Mouse (Mus musculus) layer of hippocampus, postnatal 25 days (tissue): ENCODE measurements around the gene Dnajb12. TPM values are rescaled to one million over a fixed set of nuclear protein-coding genes. Genes with fewer than 3 reads are reported as not detected.
"Not testable (repeated sequence)": the region's sequence is repeated elsewhere in the genome, so short reads cannot be mapped to it uniquely, and the experiment has no call there.

ENCODE experiments used
- DNase-seq, 2 experiments: peaks; one replicate each; pipeline ENCODE4 v3.0.0; 2022; ENCODE audit warnings: mixed read lengths in 2 of 2, low spot score in 1 of 2; ENCODE audit errors: extremely low spot score in 1 of 2
- total RNA-seq, 2 experiments: library from RNA; stranded (reverse); gene quantifications; 2 replicates each; pipeline ENCODE4 v1.2.3; 2021

The Dnajb12 gene
- total RNA-seq, 2 experiments from 2014 or later, result 53.3 to 54.0 TPM

DNA sequence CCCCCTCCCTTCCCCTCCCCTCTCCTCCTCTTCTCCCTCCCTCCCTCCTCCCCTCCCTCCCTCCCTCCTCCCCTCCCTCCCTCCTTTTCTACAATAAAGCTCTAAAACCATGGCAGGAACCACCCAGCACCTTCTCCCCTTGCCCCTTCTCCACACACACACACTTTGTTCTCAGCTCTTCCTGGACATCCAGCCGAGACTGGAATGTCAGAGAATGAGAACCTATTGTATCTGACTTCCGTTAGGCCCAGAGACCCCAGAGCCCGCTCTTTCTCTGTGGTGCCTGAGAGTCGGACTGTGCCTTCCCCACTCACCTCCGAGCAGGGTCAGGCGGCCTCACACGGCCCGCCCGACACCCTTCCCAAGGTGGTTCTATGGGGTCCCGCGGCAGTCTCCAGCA lies 11.1 kb upstream of the Dnajb12 start:
- DNase-seq, result no peak

DNA sequence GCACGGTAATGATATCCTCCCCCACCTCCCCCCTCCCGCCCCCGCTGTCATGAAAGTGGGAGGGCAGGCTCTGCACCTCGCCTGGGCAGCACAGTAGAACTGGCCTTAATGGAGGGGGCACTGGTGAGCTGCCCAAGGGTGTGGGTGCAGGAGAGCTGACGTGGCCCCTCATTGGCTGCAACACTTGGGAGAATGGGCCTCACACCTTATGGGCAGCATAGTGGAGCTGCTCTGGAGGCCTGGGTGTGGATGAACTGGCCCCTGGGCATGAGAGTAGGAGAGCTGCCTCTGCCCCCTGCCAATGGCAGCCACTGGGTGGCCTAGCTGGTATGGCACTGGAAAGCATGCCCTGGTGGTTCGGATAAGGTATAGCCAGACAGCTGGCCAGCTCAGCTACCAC lies 9.3 kb upstream of the Dnajb12 start:
- no peak for DNase-seq

DNA sequence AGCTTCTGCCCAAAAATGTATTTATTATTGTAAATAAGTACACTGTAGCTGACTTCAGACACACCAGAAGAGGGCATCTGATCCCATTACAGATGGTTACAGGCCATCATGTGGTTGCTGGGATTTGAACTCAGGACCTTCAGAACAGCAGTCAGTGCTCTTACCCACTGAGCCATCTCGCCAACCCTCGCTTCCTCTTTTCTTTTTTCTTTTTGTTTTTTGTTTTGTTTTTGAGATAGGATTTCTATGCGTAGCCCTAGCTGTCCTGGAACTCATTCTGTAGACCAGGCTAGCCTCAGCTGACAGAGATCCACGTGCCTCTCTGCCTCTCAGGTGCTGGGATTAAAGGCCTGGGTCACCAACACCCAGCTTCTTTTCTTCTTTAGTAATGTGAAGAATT lies 6.7 kb upstream of the Dnajb12 start:
- DNase-seq, result not testable (repeated sequence)

DNA sequence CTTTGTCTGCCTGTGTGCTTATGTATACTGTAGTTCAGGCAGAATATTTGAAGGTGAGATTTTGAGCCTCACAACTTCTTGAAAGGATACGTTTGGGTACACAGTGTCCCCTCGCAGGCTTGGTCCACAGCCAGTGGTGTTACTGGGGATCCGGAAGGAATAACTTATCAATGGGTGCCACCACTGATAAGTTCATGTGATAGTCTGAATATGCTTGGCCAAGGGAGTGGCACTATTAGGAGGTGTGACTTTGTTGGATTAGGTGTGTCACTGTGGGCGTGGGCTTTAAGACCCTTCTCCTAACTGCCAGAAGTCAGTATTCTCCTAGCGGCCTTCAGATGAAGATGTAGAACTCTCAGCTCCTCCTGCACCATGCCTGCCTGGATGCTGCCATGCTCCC lies 6.2 kb upstream of the Dnajb12 start:
- DNase-seq, result no peak

DNA sequence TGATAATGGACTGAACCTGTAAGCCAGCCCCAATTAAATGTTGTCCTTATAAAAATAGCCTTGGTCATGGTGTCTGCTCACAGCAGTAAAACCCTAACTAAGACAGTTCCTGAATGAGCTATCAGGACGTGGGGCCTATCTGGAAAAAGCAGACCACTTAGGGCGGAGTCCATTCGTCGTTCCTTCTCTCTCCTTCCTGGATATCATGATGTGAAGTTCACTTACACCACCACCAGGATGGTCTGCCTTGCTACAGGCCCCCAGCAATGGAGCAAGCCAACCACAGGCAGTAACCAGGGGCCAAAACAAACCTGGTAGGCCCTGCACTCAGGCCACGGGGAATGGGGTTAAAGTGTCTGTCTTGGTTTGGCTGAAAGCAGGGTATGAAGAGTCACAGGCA lies 5.7 kb upstream of the Dnajb12 start:
- no peak for DNase-seq

DNA sequence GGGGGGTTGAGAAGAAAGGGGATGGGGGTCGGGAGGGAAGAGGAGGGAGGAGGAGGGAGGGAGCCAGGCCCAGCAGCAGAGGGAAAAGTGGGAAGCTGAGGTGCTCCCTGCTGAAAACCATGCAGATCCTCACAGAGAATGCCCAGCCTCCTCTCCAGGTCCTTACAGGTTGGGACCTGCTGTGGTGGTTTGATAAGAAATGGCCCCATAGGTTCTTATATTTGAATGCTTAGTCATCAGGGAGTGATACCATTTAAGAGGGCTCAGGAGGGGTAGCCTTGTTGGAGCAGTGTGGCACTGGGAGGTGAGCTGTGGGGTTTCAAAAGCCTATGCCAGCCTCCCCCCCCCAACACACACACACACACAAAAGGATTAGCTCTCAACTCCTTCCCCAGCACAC lies 4.0 kb upstream of the Dnajb12 start:
- no peak for DNase-seq

DNA sequence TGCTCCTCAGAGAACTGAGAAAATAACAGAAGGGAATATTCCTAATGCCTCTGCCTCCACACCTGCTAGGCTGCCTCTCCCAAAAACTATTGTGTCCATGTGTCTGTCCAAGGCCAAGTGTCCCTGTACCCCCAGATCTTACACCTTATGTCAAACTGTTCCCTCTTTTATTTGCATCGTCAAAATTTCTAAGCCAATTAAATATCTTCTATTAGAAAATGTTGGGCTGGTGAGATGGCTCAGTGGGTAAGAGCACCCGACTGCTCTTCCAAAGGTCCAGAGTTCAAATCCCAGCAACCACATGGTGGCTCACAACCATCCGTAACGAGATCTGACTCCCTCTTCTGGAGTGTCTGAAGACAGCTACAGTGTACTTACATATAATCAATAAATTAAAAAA lies 2.7 kb upstream of the Dnajb12 start:
- DNase-seq, result not testable (repeated sequence)

DNA sequence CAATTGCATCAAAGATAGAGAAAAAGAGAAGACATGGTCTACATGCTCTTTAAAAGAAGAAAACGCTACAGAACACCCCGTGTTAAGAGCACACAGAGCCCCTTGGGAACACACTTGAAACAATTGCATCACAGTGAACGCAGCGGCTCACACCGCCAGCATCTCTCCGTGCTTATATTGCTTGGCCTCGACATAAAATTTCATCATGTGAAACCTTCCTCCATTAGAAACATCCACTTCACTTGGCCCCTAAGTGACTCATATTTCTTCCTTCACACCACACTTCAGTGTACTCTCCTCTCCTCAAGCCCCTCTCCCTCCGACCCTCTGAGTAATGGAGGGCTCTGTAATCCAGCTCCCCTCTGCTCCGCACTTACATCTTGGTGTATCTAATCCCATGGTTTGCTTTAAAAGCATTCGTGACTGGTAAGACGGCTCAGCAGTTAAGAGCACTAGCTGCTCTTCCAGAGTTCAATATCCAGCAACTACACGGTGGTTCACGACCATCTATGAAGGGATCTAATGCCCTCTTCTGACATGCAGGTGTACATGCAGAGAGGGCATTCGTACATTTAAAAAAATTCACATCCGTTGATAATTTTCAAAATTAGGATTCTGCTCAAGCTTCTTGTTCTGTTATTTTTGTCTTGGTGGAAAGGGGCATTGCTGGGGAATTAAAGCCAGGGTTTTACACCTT lies 1.8 kb upstream of the Dnajb12 start:
- no peak for DNase-seq

DNA sequence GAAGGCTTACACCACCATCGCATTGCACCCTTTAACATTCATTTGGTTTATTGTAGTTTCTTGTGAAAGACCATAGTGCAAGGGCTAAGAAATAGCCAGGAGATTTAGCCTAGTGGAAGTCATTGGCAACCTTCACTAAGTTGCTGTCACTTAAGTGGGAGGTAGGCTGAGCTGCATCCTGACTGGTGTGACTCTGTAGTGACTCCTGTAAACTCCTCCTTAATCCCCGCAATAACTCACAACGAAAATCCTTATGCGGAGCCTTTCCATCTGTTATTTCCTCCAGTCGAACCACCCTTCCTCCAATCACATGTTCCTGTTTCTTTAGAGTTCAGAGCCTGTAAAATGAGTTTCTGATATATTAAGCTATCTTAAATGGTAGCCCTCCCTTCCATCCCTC lies 533 bp upstream of the Dnajb12 start:
- DNase-seq, result no peak

DNA sequence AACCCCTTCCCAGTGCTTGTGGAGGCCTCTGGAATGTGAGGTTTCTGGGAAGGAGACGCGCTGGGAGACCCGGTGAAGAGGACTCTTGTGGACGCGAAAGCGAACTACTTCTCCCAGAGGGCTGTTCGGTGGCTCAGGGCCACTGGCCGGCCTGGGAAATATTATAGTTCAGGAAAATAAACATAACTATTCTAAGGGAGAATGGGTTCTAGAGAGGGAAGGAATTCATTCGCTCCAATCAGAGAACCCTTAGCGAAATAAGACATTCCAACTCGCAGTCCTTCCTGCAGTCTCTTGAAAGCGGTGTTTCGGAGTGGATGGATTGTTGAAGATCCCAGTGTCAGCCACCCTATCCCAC lies 652 bp downstream of the Dnajb12 start:
- DNase-seq, result no peak

DNA sequence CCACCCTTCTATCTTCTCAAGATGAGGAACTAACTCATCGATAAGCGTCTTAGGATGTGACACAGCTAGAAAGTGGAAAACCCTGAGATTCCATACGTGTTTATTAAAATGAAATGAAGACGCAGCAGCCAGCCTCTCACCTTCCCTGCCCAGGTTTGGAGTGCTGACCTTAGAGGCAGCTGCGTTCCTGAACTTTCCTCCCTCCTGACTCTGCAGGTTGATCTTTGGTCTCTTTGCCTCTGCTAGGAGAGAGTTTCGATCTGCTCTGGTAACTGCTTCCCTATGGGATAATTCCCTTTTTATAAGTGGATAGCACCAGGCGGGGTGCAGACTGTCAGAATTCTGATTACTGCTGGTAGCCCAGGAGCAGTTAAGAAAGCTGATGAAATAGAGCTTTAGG lies 1.5 kb downstream of the Dnajb12 start:
- DNase-seq, result no peak

DNA sequence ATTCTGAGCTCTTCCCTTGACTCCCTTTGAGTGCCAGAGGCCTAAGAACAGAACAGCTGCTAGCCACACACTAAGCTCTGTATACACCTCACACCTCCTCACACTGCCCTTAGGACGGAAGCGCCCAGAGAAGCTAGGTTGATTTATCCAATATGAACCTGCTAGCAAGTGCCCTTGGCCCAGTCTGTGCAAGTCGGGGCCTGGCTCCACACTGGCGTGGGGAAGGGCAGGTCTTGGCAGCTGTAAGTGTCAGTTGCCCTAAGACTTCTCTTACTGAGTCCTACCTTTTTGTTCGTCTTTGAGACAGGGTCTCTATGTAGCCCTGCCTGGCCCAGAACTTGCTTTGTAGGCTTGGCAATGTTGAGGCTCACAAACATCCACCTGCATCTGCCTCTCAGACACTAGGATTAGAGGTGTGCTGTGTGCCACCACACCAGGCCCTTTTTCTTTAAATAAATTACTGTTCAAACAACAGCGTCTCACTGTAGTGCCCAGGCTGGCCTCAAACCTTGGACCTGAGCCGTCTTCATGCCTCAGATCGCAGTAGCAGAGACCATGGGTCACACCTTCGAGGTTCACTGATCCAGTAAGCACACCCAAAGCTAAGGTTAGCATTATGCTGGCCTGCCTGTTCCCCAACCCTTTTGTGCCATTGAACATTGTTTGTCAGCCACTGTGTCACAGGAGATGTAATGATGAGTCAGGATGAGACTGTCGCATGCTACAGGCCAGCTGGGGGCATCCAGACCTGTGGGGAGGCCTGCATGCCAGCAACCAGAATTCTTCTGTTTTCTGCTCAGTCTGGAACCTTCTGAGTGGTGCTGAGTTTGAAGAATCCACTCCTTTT lies 5.2 kb downstream of the Dnajb12 start:
- no peak for DNase-seq

DNA sequence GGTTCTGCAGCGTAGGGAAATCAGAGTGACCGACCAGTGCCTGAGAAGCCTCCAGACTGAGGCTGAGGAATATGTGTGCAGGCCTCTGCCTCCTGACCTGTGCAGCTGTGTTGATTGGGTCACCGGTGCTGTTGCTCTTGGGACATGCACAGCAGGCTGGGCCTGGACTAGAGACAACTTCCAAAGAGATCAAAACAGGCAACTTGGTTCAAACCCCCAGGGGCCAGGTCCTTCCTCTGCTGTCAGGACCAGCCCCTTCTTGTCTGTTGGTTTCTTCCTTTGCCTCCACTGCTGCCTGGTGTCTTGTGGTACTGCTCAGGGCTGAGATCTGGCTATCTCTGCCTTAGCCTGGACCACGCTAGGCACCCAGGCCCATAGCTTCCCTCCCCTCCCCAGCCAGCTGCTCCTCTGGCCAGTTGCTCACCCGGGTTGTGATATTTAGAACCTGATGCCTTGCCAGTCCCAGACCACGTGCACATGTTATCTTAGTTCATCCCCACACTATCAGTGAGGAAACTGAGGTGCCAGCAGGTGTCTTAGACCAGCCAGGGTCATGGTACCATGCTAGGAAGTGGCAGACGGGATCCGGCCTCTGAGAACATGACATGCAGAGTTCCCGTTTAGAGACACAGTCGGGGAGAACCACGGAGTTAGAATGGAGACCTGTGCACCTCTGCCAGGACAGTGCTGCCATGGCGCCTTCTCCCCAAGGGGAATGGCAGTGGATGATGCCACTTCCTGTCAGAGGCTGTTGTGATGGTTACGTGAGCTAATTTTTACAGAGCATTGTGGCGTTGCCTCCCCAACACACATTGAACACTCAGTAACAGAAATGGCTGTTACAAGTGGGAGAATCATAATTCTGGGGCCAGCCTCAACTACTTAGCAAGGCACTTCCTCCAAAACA lies 6.1 kb downstream of the Dnajb12 start:
- no peak for DNase-seq

DNA sequence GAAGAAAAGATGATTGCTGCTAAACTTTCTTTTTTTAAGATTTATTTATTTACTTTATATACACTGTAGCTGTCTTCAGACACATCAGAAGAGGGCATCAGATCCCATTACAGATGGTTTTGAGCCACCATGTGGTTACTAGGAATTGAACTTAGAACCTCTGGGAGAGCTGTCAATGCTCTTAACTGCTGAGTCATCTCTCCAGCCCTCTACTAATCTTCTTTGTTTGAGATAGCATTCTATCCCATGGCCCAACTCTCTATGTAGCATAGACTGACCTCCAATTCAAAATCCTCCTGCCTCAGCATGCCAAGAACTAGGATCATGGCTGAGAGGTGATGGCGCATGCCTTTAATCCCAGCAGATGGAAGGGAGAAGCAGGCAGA lies 6.7 kb downstream of the Dnajb12 start:
- DNase-seq, result no peak

DNA sequence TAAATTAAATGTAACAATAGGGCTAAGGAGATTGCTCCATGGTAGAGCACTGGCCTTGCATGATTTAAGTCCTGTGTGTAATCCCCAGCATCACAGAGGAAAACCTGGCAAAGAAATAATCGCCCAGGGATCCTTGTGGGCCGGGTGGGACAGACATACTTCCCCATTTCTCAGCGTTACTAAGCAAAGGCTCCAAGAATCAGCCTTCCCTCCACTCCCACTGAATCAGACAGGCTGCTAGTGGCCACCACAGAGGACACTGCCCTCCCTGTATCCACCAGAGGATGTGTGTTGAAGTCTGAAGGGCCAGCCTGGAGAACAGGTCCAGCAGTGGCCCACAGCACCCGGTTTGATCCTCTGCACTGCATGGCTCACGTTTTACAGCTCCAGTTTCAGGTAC lies 8.1 kb downstream of the Dnajb12 start:
- DNase-seq, result no peak

DNA sequence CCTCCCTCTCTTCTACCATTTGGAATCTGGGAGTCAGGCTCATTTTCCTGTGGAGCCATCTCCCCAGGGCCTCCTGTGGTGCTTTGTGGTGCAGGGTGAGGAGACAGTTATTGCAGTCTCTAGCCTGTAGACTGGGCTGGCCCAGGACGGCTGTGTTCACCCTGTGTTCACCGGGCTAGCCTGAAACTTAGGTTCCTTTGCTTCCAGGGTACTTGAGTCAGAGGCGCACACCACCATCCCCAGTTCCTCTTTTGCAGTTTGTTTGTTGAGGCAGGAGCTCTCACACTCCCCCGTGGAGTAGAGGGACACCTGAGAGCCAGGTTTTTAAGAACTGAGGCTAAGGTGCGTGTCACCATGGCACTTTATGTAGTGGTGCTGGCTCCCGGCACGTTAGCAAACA lies 10.0 kb downstream of the Dnajb12 start:
- DNase-seq, result no peak

DNA sequence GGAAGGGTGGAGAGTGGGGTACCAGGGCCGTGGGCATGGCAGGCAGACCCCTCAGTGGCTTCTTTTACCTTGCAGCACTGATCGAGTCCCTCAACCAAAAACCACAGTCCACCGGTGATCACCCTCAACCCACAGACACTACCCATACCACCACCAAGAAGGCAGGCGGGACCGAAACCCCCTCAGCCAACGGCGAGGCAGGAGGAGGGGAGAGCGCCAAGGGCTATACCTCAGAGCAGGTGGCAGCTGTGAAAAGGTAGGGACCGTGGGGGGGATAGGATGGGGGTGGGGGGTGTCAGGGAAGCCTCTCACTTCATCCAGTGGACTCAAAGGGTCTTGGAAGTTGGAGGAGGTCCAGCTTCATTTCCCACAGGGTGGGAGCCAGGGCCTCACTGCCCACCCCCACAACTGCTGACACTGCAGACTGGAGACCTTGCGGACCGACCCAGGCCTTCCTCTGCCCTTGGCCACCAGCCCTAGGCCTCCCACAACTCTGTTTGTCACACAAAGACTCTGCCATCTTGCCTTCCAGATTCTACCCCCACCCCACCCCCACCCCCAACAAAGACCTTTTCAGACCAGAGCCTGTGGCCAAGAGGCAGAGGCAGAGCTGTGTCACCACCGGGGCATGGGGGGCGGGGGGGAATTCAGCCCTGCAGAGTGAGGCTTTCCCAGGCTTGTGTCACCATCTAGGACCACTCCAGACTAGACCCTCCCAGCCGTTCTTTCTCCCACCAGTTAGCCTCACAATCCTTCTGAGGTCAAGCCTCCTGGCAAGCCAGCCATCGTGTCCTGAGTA lies 10.8 kb downstream of the Dnajb12 start:
- no peak for DNase-seq

DNA sequence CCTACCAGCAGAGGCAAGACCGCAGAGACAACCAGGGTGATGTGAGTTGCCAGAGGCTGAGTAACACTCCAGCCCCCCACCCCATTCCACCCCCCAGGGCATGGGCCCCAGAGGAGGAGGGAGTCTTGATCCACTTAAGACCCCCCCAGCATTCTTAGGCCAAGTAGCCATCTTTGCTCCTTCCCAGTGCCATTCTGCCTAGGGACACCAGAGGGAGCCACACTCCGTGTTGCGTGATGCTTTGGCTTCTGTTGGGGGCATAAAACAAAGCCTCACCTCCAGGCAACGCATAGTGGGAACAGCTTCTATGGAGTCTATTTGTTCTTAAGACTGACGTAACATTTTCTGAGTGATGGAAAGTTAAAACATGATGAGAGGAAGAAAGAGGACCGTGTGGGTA lies 13.6 kb downstream of the Dnajb12 start:
- peak; percentile 66 to 77 for DNase-seq

DNA sequence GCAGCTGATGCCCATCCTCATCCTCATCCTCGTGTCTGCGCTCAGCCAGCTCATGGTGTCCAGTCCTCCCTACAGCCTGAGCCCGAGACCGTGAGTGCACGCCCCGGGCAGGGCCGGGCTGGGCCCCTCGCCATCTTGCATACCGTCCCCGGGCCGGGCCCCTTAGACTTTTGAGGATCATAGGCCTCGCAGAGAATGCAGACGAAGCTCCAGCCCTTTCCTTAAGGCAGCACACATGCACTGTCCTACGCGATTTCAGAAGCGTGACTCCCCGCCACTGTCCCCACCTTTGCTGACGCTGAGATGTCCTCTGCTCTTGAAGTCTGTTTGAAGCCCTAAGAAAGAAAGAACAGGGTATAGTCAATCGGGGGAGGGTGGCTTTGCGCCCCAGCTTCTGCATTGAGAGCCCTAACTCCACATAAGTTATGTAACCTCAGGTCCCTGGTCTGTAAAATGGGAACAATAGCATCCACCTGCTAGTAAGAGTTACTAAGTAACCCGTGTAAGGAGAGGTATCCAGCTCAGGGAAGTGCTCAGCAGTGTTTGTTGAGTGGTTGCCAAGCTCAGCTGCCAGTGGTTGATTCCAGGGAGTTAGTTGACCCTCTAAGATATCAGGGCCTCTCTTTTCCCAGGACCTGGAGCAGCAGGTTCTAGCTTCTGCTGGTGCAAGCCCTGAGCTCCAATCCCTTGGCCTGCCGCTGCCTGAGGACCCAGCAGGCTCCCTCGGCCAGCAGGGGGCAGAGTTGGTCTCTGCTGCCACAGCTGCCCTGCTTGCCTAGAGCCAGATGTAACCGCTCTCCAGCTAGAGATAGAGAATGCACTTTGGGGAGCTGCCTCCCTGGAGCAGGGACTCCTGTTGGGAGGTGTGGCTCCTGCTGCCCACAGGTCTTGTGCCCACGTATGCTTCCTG lies 15.2 kb downstream of the Dnajb12 start:
- DNase-seq, result peak; percentile 65 to 89
